Mouse (Mus musculus): ENCODE results near the gene Tanc2.

Tanc2 gene

DNA sequence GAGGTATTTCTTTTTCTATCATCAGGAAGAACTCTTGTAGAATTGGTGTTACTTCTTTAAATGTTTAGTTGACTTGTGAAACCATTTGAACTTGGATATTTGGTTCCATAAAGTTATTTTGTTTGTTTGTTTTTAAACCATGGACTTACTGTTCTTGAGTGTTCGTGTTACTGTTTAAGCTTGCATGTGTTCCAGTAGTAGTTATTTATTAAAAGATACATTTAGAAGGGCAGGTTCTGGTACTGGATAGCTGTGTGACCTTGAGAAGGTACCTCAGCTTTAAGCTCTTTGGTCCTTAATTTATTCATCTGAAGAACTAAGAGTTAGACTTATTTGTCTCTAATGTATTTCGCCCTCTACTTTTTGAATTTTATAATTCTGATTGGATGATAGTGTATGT is 64.8 kb downstream of the Tanc2 start:
- no peak for DNase-seq

GRCm38 (mm10) chr11:105655335-105655734 is 65.5 kb downstream of the Tanc2 start:
- DNase-seq, result no peak

DNA sequence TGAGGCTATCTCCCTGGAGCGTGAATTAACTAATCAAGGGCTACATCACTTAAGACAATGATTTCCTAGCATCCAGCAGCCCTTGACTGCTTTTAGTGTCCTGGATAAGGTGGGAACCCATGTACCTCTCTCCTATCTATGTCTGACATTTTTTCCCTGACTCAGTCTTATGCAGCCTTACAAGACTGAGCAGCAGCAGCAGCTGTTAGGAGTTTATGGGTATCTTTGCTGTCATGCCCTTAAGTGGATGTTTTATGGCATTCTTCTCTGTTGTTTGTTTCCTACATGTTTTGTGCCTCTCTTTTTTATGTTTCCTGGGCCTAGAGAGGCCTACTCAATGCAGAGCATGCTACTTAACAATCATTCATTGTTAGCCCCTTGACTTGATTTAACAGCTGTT is 78.1 kb downstream of the Tanc2 start:
- DNase-seq, result no peak

GRCm38 (mm10) chr11:105678996-105679395 is 89.2 kb downstream of the Tanc2 start:
- no peak for DNase-seq

GRCm38 (mm10) chr11:105684747-105685146 is 95.0 kb downstream of the Tanc2 start:
- DNase-seq, result no peak

DNA sequence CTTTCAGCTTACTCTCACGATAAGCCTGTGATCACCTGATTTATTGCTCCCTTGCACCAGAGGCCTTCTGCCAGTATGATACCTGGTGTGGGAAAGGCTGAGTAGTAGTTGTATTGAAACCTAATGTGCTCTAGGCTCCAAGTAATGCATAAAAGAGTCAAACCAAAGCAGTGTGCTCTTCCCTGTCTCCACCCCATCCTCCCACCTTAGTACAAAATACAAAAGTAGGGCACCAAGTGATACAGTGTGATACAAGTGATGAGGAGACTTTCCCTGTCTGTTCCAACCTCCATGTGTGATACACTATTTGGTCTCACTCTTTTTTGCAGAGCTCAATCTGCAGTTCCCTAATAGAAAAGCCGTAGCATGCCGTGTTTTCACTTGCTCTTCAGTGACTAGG is 110.7 kb downstream of the Tanc2 start:
- DNase-seq, result no peak

GRCm38 (mm10) chr11:105719660-105720059 is 129.9 kb downstream of the Tanc2 start:
- DNase-seq, result no peak

DNA sequence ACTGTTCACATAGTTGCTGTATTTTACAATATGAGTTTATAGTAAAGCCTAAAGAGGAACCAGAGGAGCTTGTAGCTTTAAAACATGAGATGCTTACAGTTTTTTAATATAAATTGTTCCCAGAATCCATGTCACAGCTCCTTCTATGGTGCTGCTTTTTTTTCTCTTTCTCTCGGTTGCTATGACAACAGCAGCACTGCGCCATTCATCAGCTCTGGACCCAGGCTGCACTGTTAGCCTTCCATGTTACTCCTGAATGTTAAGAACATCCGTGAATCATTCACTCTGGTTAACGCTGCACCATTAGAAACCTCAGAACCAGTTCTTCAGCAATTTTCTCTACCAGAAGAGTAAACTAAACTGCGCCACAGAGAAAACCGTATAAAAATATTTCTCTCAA is 141.8 kb downstream of the Tanc2 start:
- DNase-seq, result peak; percentile 12

GRCm38 (mm10) chr11:105731989-105732531 is 142.3 kb downstream of the Tanc2 start:
- no peak for DNase-seq

- no peak for DNase-seq
These were observed 153.4 kb downstream of the Tanc2 start for GRCm38 (mm10) chr11:105743171-105743570.

DNA sequence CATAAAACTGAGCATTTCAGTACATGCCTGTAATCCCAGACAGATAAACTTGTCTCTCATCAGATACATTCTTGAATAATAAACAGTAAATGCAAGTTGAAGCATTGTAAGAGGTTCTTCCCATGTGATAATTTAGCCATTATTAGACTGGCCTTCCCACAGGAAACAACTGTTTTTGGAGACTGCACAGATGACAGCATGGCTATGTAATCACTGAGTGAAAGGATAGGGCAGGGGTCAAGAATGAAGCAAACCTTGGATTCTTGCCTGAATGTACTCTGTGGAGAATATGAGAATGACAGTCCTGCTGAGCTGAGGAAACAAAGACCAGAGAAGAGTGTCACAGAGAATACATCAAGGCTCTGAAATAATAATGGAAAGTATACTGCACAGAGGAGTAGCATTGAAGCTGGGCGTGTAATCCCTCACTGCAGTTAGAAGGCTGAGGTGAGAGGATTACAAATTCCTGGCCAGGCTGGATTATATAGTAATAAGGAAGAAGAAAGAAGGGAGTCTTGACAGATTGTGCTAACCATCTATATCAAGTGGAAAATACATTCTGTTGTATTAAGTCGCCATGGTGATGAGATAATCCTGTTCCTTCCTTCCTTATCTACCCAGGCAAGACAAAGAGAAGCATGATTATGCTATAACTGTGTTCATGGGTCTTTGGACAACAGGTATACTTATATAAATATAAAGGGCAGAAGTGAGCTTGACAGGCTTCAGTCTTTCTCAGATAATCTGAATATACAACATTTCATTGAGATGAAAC is 159.7 kb downstream of the Tanc2 start:
- DNase-seq, result no peak

- no peak for DNase-seq
These were observed 168.9 kb downstream of the Tanc2 start for GRCm38 (mm10) chr11:105758561-105759203.

GRCm38 (mm10) chr11:105759413-105759812 is 169.6 kb downstream of the Tanc2 start:
- DNase-seq, result no peak

GRCm38 (mm10) chr11:105760346-105760745 is 170.6 kb downstream of the Tanc2 start:
- DNase-seq, result no peak

GRCm38 (mm10) chr11:105777802-105778201 is 188.0 kb downstream of the Tanc2 start:
- DNase-seq, result no peak

DNA sequence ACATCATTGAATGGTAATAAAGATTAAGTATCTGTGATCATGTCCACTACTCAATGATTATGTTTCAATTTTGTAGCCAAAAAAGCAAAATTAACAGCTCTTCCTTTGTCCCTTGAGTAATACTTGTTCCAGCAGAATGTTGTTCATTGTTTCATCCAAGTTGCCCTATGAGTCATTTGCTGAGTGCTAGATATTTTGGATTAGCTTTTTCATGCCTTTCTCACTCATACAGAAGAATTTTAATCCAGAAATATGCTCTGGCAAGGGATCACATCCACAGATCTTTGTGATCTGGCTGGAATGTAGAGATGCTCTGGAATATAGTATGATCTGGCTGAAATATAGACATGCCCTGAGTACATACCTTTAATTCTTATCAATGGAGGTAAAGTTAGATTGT is 202.7 kb downstream of the Tanc2 start:
- DNase-seq, result no peak

- no peak for DNase-seq
These were observed 213.9 kb downstream of the Tanc2 start for GRCm38 (mm10) chr11:105803686-105804085.

DNA sequence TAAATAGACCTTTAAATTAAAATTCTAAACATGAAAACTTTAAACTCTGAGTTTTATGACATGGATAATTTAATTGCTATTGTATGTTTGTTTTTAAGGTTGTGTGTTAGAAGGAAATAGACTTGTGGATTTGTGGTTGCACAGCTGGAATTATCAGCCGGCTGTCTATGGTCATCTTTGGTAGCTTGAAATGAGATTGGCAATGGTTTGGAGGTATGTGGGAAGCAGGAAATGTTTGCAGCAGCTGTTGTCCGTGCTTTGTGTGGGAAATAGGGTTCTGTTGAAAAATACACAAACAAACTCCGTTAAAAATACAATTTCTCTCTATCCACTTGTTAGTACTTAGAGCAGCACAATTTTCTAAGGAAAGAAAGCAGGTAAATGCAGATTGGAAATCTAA is 215.0 kb downstream of the Tanc2 start:
- DNase-seq, result no peak

GRCm38 (mm10) chr11:105807103-105807502 is 217.3 kb downstream of the Tanc2 start:
- no peak for DNase-seq

DNA sequence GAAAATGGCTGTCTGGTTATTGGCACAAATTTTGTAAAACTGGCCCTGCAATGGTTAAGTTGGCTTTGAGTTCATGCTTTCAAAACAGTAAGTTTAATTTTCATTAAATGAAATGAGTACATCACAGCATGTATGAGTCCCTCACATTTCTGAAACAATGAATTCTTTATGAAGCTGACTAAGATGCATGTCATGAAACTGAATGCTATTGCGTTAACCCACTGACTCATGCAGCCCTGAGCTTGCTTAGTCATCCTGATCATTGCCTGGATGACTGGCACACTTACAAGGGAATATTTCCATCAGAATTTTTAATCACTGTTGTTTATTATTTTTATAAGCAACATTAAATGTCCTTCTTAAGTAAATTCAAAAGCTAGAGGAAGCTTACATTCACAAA is 233.5 kb downstream of the Tanc2 start:
- DNase-seq, result no peak

DNA sequence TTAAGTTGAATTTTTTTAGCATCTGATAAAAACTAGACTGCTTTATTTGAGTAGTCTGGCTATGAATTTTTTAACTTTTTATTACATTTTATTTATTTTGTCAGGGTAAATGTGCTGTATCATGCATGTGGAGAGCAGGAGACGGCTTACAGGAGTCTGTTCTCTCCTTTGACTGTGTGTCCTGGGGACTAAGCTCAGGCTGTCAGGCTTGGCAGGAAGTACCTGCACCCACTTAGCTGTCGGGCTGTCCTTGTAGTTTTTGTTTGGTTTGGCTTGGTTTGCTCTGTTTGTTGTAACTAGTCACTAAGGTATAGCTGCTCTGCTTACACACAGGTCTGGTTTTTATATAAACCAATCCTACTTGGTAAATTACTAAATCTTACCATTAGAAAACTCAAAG is 234.0 kb downstream of the Tanc2 start:
- no peak for DNase-seq

GRCm38 (mm10) chr11:105828175-105828574 is 238.4 kb downstream of the Tanc2 start:
- DNase-seq, result no peak

DNA sequence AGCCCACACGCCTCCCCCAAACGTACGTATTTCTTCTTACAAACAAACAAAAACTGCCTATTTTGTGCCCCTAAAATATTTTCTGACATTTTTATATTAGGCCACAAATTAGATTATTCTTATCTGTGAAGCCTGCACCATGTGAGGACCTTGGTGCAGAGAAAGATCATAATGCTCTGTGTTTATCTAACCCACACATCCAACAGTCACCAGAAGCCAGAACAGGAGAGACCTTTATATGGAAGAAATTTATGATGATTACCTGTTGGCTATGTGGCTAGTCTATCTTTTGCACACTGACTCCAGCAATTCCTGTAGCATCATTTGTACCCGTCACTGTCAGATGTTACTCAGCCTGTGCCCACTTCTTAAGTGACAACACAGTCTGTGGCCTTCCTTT is 245.4 kb downstream of the Tanc2 start:
- DNase-seq, result no peak

- no peak for DNase-seq
These were observed 246.6 kb downstream of the Tanc2 start for GRCm38 (mm10) chr11:105836344-105836891.
